26 mouse cellular contexts compared by ENCODE assay signal in genomic region chr19:59265907-59266306, GRCm38 (mm10). TPM values are rescaled to one million over a fixed set of nuclear protein-coding genes. Genes with fewer than 3 reads are reported as not detected.
DNase-seq lines count a peak whose midpoint lies in the region; ATAC-seq lines count a peak whose summit lies in the region.
"Had no signal": no experiment of that assay in that cellular context is flagged by ENCODE, and none has a peak within 500 bp of the region (broad histone marks: within the 10 kb centered on the region; RNA-seq: fewer than 3 reads in every experiment).

No protein-coding gene starts in this region.

- no peaks in the 10 kb centered on the region for H3K9me3 ChIP-seq in hindbrain, embryonic 10.5 days
- H3K9me3 ChIP-seq in hindbrain, embryonic 12.5 days (replicated peaks): no peaks in the 10 kb centered on the region
- no peaks in the 10 kb centered on the region for H3K9me3 ChIP-seq in forebrain, embryonic 12.5 days
- no peaks in the 10 kb centered on the region for H3K9me3 ChIP-seq in forebrain, embryonic 16.5 days (ENCODE audit: control insufficient read depth, low read length)
- H3K9me3 ChIP-seq: embryonic facial prominence, embryonic 13.5 days; heart, embryonic 10.5 days had no signal

- H3K36me3 ChIP-seq in hindbrain, embryonic 10.5 days: no peaks in the 10 kb centered on the region
- no peaks in the 10 kb centered on the region for H3K36me3 ChIP-seq in hindbrain, embryonic 12.5 days
- H3K36me3 ChIP-seq in forebrain, embryonic 12.5 days (replicated peaks): no peaks in the 10 kb centered on the region
- no peaks in the 10 kb centered on the region for H3K36me3 ChIP-seq in forebrain, embryonic 16.5 days (ENCODE audit: control insufficient read depth, insufficient read depth)
- H3K36me3 ChIP-seq: embryonic facial prominence, embryonic 13.5 days; heart, embryonic 10.5 days had no signal

- WGBS in hindbrain, embryonic 10.5 days: 68% methylated on average over 6 of the region's 6 CpGs
- WGBS in hindbrain, embryonic 12.5 days: 51% methylated on average over 6 of the region's 6 CpGs
- WGBS in forebrain, embryonic 12.5 days: 53% methylated on average over 6 of the region's 6 CpGs
- 23% methylated on average over 6 of the region's 6 CpGs for WGBS in forebrain, embryonic 16.5 days

- H3K4me3 ChIP-seq in hindbrain, embryonic 10.5 days: no peak overlapping the region
- no peak overlapping the region for H3K4me3 ChIP-seq in hindbrain, embryonic 12.5 days
- no peak overlapping the region for H3K4me3 ChIP-seq in forebrain, embryonic 12.5 days (replicated peaks)
- no peak overlapping the region for H3K4me3 ChIP-seq in forebrain, embryonic 16.5 days (replicated peaks; ENCODE audit: low read length)
- H3K4me3 ChIP-seq: embryonic facial prominence, embryonic 13.5 days; heart, embryonic 10.5 days had no signal

- peaks cover 51% of the 10 kb centered on the region for H3K4me1 ChIP-seq in hindbrain, embryonic 10.5 days (replicated peaks)
- H3K4me1 ChIP-seq in hindbrain, embryonic 12.5 days: peaks cover 35% of the 10 kb centered on the region
- peaks cover 46% of the 10 kb centered on the region for H3K4me1 ChIP-seq in forebrain, embryonic 12.5 days
- peaks cover 31% of the 10 kb centered on the region for H3K4me1 ChIP-seq in forebrain, embryonic 16.5 days (replicated peaks; ENCODE audit: control insufficient read depth, insufficient read depth, low read length)

- peak overlapping the region; percentile 77 for H3K27ac ChIP-seq in hindbrain, embryonic 10.5 days
- no peak overlapping the region for H3K27ac ChIP-seq in hindbrain, embryonic 12.5 days
- peak overlapping the region; percentile 58; the same call in 1 of the 2 replicates for H3K27ac ChIP-seq in forebrain, embryonic 12.5 days
- H3K27ac ChIP-seq in forebrain, embryonic 16.5 days (ENCODE audit: low read length): peak overlapping the region; percentile 70
- H3K27ac ChIP-seq: embryonic facial prominence, embryonic 13.5 days; heart, embryonic 10.5 days had no signal

- H3K27me3 ChIP-seq in hindbrain, embryonic 10.5 days (ENCODE audit: insufficient read depth, poor library complexity, severe bottlenecking): peaks cover 58% of the 10 kb centered on the region
- H3K27me3 ChIP-seq in hindbrain, embryonic 12.5 days: peaks cover 29% of the 10 kb centered on the region
- H3K27me3 ChIP-seq in forebrain, embryonic 12.5 days: peaks cover 27% of the 10 kb centered on the region
- no peaks in the 10 kb centered on the region for H3K27me3 ChIP-seq in forebrain, embryonic 16.5 days (replicated peaks; ENCODE audit: control insufficient read depth, insufficient read depth, low read length)
- H3K27me3 ChIP-seq: CH12.LX had no signal

- H3K9ac ChIP-seq in hindbrain, embryonic 12.5 days: no peak overlapping the region
- no peak overlapping the region for H3K9ac ChIP-seq in forebrain, embryonic 12.5 days
- no peak overlapping the region for H3K9ac ChIP-seq in forebrain, embryonic 16.5 days (replicated peaks; ENCODE audit: low read depth, low read length)
- H3K9ac ChIP-seq: embryonic facial prominence, embryonic 13.5 days had no signal

- DNase-seq in hindbrain, embryonic 10.5 days (ENCODE audit: low spot score): no peak
- DNase-seq in A20 (ENCODE audit: low read depth, low spot score) (peak; percentile 7), liver (no peak)
- DNase-seq in heart, postnatal 4 days: no peak
- DNase-seq: adrenal gland, adult 8-10 months; adrenal gland, postnatal 36 days; cerebellum, adult 11 months; cerebellum, adult 8-10 months; cerebellum, postnatal 14 days; gastrocnemius, postnatal 10 days; heart, adult 18-20 months; heart, postnatal 10 days had no signal

- no peak overlapping the region for H3K4me2 ChIP-seq in hindbrain, embryonic 12.5 days (replicated peaks)
- H3K4me2 ChIP-seq in forebrain, embryonic 12.5 days: no peak overlapping the region
- 0 out of 2 replicates have a peak overlapping the region, but pooled peaks have one; percentile 2 for H3K4me2 ChIP-seq in forebrain, embryonic 16.5 days (ENCODE audit: low read length)
- H3K4me2 ChIP-seq: embryonic facial prominence, embryonic 13.5 days had no signal

- no peak for ATAC-seq in hindbrain, embryonic 12.5 days (ENCODE audit: low FRiP score)
- ATAC-seq in forebrain, embryonic 12.5 days (ENCODE audit: low FRiP score): no peak
- 0 out of 2 replicates have a peak, but pooled peaks have one; percentile 5 for ATAC-seq in forebrain, embryonic 16.5 days
- ATAC-seq: hindbrain, embryonic 16.5 days; inflammation-experienced regulatory T-cells, adult 6 months; intestine, postnatal 0 days had no signal

RNA-seq across cellular contexts. Expression of gene Slc18a2, which starts 5.2 kb away (rescaled TPM):
- 11.7 and 13.6 TPM in 2 replicates for polyA plus RNA-seq in hindbrain, embryonic 10.5 days (2016; fragmentation: Nextera tagmentation; extraction: Ambion mirVana)
- polyA plus RNA-seq in hindbrain, embryonic 12.5 days (2016; fragmentation: Nextera tagmentation; extraction: Ambion mirVana): 17.5 and 17.9 TPM in 2 replicates
- 22.1 and 27.7 TPM in 2 replicates for polyA plus RNA-seq in forebrain, embryonic 12.5 days (2016; fragmentation: Nextera tagmentation; extraction: Ambion mirVana)
- polyA plus RNA-seq in forebrain, embryonic 16.5 days (2015; fragmentation: Nextera tagmentation; extraction: Ambion mirVana): 19.8 and 21.0 TPM in 2 replicates
- 1 to 10 TPM; 2.0 to 2.5 TPM for total RNA-seq in heart, postnatal 4 days (2021)

RNA-seq across cellular contexts. Expression of gene Kcnk18, which starts 46.9 kb away (rescaled TPM):
- not detected in 2 replicates for polyA plus RNA-seq in hindbrain, embryonic 10.5 days (2016; fragmentation: Nextera tagmentation; extraction: Ambion mirVana)
- not detected in 2 replicates for polyA plus RNA-seq in hindbrain, embryonic 12.5 days (2016; fragmentation: Nextera tagmentation; extraction: Ambion mirVana)
- polyA plus RNA-seq in forebrain, embryonic 12.5 days (2016; fragmentation: Nextera tagmentation; extraction: Ambion mirVana): not detected in 2 replicates
- not detected in 2 replicates for polyA plus RNA-seq in forebrain, embryonic 16.5 days (2015; fragmentation: Nextera tagmentation; extraction: Ambion mirVana)
- total RNA-seq in heart, postnatal 4 days (2021): not detected
- total RNA-seq: adrenal gland, adult 8-10 months; adrenal gland, postnatal 36 days; CH12.LX; common myeloid progenitor, adult 5-6 weeks; gastrocnemius, postnatal 10 days; gastrocnemius, postnatal 4 days; heart, adult 18-20 months; heart, postnatal 10 days had no signal
- polyA plus RNA-seq: embryonic facial prominence, embryonic 13.5 days; frontal cortex, adult 2 months; heart, embryonic 10.5 days; heart, embryonic 14.5 days; hindbrain, embryonic 11.5 days; inflammation-experienced regulatory T-cells, adult 6 months; intestine, postnatal 0 days had no signal

RNA-seq across cellular contexts. Expression of gene Rps12-ps3, which starts 56.2 kb away (rescaled TPM):
- 3.3 and 17.4 TPM in 2 replicates for polyA plus RNA-seq in hindbrain, embryonic 10.5 days (2016; fragmentation: Nextera tagmentation; extraction: Ambion mirVana)
- polyA plus RNA-seq in hindbrain, embryonic 12.5 days (2016; fragmentation: Nextera tagmentation; extraction: Ambion mirVana): 7.2 TPM in 1 of 2 replicates, not detected in the other
- polyA plus RNA-seq in forebrain, embryonic 12.5 days (2016; fragmentation: Nextera tagmentation; extraction: Ambion mirVana): 3.0 and 11.5 TPM in 2 replicates
- polyA plus RNA-seq in forebrain, embryonic 16.5 days (2015; fragmentation: Nextera tagmentation; extraction: Ambion mirVana): 4.7 and 5.1 TPM in 2 replicates
- 100 to 1,000 TPM; 488 to 516 TPM for total RNA-seq in heart, postnatal 4 days (2021)
